Mouse (Mus musculus): ENCODE data around the gene Polr3e.

GRCm38 (mm10) chr7:120936522-120936921 is 19.0 kb downstream of the Polr3e start:
- TF ChIP-seq HCFC1 (IDR thresholded peaks at IDR 0.05; ENCODE audit: low read depth, low read length) (no peak), CTCF (IDR thresholded peaks at IDR 0.05 in 2 of 3, conservative IDR thresholded peaks at IDR 0.05 in 1 of 3; ENCODE audit: control insufficient read depth in 1 of 3, insufficient read depth in 1 of 3, low read depth in 2 of 3, low read length in 3 of 3, poor library complexity in 1 of 3, severe bottlenecking in 1 of 3) (no peak), POLR2A (IDR thresholded peaks at IDR 0.05; ENCODE audit: control insufficient read depth in 1 of 2, insufficient read depth in 1 of 2, low read depth in 1 of 2, low read length in 2 of 2, poor library complexity in 1 of 2) (no peak), MYB (IDR thresholded peaks at IDR 0.05; ENCODE audit: low read depth, low read length) (no peak), GATA1 (IDR thresholded peaks at IDR 0.05; ENCODE audit: low read depth, low read length) (no peak), SMC3 (IDR thresholded peaks at IDR 0.05; ENCODE audit: low read depth, low read length) (no peak)

Measured in MEL (cell line).